Mouse (Mus musculus): ENCODE measurements around the gene Col4a1. TPM values are rescaled to one million over a fixed set of nuclear protein-coding genes. Genes with fewer than 3 reads are reported as not detected.

The Col4a1 gene
- total RNA-seq, 2 experiments from 2014 or later = 146 to 216 TPM

GRCm38 (mm10) chr8:11253041-11253440 is 59.6 kb downstream of the Col4a1 start:
- DNase-seq = no peak
- intact Hi-C loops (cut with DNase I) = loop anchor here (1.0 kb wide), 1 partner anchor 140 kb away; no protein-coding TSS in a partner anchor

GRCm38 (mm10) chr8:11252235-11252774 is 60.3 kb downstream of the Col4a1 start:
- intact Hi-C loops (cut with DNase I) = loop anchor here (1.0 kb wide), 1 partner anchor 167 kb away; no protein-coding TSS in a partner anchor
- DNase-seq = no peak

- DNase-seq = no peak
Measured at GRCm38 (mm10) chr8:11250149-11250548, 62.5 kb downstream of the Col4a1 start.

GRCm38 (mm10) chr8:11249541-11250058 is 63.0 kb downstream of the Col4a1 start:
- intact Hi-C loops (cut with DNase I) = no loop called here
- DNase-seq = peak in 1 of 2 experiments; percentile 19

More at GRCm38 (mm10) chr8:11250149-11250548, 62.5 kb downstream of the Col4a1 start:
- intact Hi-C loops (cut with DNase I) = no loop called here

DNA sequence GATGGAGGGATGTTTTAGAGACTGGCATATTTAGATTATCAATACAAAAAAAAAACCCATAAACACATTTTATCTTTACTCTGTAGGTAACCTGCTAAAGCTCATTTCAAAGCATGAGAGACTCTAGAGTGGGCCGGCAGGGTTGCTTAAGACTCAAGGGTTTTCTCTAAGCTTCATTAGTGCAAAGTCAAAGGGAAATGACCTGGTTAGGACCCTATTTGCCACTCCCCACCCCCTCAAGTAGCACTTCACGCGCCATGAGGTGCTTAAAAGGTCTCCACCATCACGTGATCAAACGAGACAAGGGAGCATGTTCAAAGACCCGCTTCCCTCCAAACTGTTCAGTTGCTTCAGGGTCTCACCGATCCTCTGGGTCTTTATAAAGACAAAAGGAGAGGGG is 63.9 kb downstream of the Col4a1 start:
- intact Hi-C loops (cut with DNase I) = no loop called here
- DNase-seq = no peak

- intact Hi-C loops (cut with DNase I) = no loop called here
- DNase-seq = no peak
Measured at GRCm38 (mm10) chr8:11241488-11241887, 71.1 kb downstream of the Col4a1 start.

DNA sequence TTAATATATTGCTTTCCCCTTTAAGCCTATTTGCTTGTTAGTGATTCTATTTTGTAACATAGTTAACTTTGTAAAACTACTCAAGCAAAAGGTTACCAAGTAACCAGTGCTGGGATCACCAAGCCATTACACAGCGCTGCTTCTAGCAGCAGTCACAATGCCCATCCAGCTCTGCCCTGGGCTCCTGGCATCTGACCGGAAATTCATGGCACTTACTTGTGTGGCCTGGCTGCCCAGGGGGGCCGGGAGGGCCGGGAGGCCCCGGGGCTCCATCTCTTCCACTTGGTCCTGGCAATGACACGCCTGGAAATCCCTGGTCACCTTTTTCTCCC is 77.8 kb downstream of the Col4a1 start:
- intact Hi-C loops (cut with DNase I) = no loop called here
- no peak for DNase-seq

DNA sequence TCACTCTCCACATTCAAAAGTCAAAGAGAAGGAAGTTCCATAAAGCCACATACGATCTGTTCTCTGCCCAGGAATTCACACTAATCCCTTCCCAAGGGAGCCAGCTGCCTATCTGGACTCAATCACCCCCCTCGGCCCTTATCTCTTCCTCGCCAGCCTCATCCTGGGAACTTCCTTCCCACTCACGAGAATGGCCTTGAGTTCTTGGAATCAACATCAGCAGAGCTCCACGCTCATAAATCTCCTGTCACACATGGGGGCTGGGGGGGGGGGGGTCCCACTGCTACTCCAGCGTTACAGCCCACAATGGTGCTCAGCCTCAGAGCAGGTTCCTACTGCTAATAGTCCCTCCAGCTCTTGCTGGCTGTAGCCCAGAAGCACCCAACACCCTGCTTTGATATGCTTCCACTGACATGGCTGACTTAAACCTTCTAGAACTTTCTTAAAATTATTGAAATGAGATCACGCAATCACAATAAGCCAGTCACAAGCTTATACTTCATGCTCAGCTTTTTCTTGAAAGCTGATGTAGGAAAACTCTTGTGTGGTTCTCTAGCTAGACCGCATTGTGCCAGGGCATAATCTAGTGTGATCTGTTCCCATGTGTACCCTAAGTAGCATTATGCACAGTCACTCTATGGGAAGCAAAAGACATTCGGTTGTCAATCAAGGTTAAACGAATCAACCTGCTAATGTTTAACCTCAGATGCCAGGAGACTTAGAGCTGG is 78.3 kb downstream of the Col4a1 start:
- DNase-seq = no peak
- intact Hi-C loops (cut with DNase I) = no loop called here

GRCm38 (mm10) chr8:11233009-11233408 is 79.6 kb downstream of the Col4a1 start:
- DNase-seq = no peak
- intact Hi-C loops (cut with DNase I) = no loop called here

DNA sequence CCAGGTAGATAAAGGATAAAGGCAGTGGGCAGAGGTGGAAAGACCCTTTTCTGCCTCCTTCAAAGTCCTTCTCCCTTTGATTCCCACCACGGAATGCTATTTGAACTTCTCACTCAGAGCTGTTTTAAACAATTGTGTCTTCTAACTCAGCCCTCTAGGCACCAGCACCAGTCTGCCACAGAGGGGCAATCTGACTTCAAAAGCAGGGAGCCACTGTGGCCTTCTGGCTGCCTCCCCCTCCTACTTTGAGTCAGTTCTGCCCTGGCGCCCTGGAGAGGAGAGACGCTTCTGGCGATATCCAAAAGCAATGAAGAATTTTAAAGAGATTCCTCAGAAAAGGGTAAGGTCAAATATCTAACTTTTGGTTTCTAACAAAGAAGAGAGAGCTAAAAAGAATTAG is 82.3 kb downstream of the Col4a1 start:
- intact Hi-C loops (cut with DNase I) = no loop called here
- DNase-seq = no peak

DNA sequence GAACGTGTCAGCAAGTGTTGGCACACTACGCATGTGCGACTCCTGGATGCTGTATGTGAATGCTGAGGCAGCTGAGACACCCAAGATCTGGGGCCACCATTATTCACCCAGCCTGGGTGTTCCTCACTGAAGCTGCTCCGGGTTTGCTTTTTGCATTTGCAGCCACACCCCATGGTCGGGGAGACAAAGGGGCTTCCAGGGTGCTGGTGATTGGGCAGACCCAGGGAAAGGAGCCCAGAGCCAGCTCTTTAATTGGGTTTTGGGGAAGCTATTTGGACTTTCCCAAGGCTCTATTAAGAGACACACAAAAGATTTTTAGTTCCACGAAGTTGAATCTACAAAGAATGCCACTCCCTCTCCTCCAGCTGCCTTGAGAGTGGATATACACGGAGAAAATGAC is 85.2 kb downstream of the Col4a1 start:
- no peak for DNase-seq
- intact Hi-C loops (cut with DNase I) = no loop called here

- DNase-seq = no peak
- intact Hi-C loops (cut with DNase I) = no loop called here
Measured at GRCm38 (mm10) chr8:11225577-11226434, 86.8 kb downstream of the Col4a1 start.

DNA sequence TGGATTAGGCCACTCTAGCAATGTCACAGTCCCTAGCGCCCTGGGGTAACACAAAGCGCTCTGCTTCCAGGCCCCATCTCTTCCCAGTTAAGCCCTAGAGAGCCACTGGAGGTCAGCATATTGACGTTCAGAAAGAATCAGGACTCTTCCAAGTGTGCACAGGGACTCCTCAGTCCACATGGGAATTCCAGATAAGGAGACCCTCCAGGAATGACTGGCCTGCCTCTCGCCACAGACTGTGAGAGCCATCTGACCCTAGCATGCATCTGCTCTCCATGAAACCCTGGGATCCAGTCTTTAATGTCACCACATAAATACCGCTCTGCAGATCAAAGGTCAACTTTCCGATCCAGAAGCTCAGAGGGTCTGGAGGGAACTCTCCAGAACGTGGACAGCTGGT is 88.4 kb downstream of the Col4a1 start:
- intact Hi-C loops (cut with DNase I) = no loop called here
- no peak for DNase-seq

- no peak for DNase-seq
- intact Hi-C loops (cut with DNase I) = no loop called here
Measured at GRCm38 (mm10) chr8:11221353-11221752, 91.3 kb downstream of the Col4a1 start.

DNA sequence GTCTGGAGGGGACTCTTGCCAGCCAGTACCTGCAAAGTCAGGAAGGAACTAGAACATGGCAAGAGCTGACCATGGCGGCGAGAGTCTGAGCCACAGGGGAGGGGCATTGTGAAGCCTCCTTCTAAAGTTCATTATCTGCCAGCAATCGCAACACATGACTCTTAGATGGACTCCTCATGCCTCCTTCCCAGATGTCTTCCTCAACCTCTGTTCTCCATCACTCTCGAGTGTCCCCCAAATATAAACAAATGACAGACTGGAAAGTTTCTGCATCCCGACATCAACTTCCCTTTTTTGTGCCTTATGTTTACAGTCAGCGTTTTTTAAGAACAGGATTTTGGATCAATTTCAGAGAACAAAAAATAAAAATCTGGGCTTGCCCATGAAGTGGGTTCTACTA is 93.3 kb downstream of the Col4a1 start:
- intact Hi-C loops (cut with DNase I) = loop anchor here (5.0 kb wide), 2 partner anchors 782 to 802 kb away; no protein-coding TSS in a partner anchor
- no peak for DNase-seq

- intact Hi-C loops (cut with DNase I) = loop anchor here (5.0 kb wide), 2 partner anchors 778 to 798 kb away; no protein-coding TSS in a partner anchor
- no peak for DNase-seq
Measured at GRCm38 (mm10) chr8:11215231-11215630, 97.4 kb downstream of the Col4a1 start.

DNA sequence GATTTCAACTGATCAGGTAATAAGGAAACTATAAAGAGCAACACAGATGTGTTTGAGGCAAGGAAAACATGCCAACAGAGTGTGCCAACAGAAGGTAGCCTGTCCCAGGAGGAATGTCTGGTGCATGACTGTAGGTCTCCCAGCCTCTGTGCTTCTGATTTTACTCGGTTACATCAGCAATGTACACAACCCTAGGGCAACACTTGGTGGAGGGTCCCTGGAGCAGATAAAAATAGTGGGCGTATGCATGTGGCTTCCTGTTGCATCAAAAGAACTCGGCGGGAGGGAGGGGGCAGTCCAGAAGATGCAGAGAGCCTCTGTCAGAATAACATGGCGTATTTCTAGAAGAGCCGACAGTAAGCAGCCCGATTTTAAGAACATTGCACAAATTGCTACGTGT is 106.1 kb downstream of the Col4a1 start:
- intact Hi-C loops (cut with DNase I) = no loop called here
- DNase-seq = no peak

- intact Hi-C loops (cut with DNase I) = no loop called here
- DNase-seq = no peak
Measured at GRCm38 (mm10) chr8:11205532-11205931, 107.1 kb downstream of the Col4a1 start.

- intact Hi-C loops (cut with DNase I) = no loop called here
- DNase-seq = no peak
Measured at GRCm38 (mm10) chr8:11203260-11204110, 109.1 kb downstream of the Col4a1 start.

- intact Hi-C loops (cut with DNase I) = no loop called here
- no peak for DNase-seq
Measured at GRCm38 (mm10) chr8:11198650-11199049, 114.0 kb downstream of the Col4a1 start.
